Mouse (Mus musculus) adrenal gland (tissue): ENCODE measurements around the gene Heph.
"Not testable (repeated sequence)": the region's sequence is repeated elsewhere in the genome, so short reads cannot be mapped to it uniquely, and the experiment has no call there.

Experiments used
- intact Hi-C: fragments of 180-260 bp; cut with DNase I; formaldehyde crosslinking; loops from one replicate; pipeline ENCODE4 v1.15.1; 2025
- long read RNA-seq, 2 experiments: library from polyadenylated mRNA; unstranded; transcript quantifications; one replicate each; pipeline ENCODE4 v2.0.0; 2020; ENCODE audit warnings: borderline replicate concordance in 1 of 2; ENCODE audit not compliant: insufficient replicate concordance in 1 of 2

The Heph gene
- long read RNA-seq, experiment 1, full-length matches to known transcripts = 1 of 2 reads
- long read RNA-seq, experiment 1, partial matches to known transcripts = 0 of 2 reads
- long read RNA-seq, experiment 1, other reads (novel, unspliced or antisense) = 1 of 2 reads
- long read RNA-seq, experiment 2, partial matches to known transcripts = 2 of 2 reads
- long read RNA-seq, experiment 2, other reads (novel, unspliced or antisense) = 0 of 2 reads

DNA sequence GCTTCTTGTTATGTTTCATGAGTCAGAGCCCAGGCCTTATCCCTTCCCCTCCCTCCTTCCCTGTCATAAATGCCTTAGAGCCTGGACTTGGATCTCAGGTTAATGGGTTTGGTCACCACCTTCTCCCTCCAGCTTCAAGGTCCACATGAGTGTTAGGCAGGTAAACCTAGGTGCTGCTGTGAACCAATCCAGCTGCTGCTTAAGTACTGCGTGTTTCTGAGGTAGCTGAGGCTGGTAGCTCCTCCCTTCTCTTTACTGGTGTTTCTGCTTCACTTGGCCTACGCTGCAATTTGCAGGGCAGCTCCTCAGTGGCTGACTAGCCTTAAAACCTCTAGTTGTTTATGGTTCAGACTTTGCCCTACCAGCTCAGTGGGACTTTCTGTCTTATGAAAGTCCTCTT lies at the start of gene Heph:
Gene Heph (plus strand): TSS at position 211 of the 400 bp plus-strand sequence.
- intact Hi-C loops = no loop called here

DNA sequence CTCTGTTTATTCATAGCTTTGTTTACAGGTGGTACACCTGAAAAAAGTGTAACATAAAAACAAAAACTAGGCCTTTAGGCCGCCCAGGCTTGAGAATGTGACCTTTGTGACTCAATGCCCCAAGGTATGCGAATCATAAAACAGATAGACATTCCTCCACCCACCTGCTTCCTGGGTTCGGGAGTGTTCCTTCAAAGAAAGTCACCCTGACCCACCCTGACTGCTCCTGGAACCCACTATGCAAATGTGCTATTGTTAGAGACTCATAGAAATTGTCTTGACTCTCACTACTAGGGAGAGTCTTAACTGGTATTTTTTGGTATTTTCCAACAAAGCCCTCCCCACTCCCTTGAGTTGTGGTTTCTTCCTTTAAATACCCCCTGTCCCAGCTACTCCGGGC lies 39.8 kb upstream of the Heph start:
- intact Hi-C loops = not testable (repeated sequence)

DNA sequence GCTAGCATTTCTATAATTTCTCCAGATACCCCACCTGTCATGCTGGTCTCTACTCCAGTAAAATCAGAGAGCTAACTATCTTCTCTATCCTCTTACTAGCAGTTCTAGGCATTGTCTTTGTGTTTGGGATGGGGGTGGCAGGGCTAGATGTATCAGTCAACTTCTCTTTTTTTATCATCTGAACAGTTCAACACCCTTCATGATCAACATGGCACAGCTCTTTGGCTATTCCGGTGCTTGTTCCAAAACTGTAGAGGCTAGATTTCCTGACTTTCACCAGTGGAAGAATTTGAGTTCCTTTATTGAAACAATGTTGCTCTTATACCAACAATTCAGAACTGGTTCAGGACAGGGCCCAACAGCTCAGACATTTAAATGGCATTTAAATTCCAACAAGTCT lies 38.2 kb upstream of the Heph start:
- intact Hi-C loops = no loop called here

DNA sequence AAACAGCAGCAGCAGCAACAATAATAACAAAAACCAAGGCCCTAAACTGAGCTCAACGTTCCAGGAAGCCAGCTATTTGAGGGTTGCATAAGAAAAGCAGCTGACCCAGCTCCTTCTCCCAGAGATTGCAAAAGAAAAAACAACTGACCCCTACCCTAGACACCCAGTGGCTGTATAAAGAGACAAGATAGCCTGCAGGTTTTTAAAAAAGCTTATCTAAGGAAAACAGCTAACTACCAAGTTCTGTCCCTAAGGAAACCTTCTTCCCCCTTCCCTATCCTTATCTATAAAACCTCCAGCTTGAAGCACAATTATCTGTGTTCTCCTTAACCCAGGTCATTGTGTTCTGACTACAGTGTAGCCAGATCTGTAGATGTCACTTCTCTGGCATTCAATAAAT lies 37.4 kb upstream of the Heph start:
- intact Hi-C loops = no loop called here

DNA sequence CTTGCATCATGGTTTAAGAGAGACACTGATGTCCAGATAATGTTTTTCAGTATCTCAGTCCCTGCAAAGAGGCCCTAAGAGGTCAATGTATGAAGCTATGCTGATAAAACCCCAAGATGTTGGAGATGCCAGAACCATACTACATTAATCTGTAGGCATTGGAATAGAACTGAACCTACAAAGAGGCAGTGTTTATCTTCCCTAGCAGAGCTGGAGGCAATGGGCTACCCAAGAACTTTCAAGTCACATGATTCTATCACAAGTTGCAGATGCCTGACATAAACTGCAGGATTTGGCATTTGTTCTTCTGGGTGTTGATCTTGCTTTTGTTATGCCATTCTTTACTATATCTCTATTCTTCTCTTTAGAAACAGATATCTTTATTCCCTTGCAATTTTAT lies 35.8 kb upstream of the Heph start:
- intact Hi-C loops = no loop called here

DNA sequence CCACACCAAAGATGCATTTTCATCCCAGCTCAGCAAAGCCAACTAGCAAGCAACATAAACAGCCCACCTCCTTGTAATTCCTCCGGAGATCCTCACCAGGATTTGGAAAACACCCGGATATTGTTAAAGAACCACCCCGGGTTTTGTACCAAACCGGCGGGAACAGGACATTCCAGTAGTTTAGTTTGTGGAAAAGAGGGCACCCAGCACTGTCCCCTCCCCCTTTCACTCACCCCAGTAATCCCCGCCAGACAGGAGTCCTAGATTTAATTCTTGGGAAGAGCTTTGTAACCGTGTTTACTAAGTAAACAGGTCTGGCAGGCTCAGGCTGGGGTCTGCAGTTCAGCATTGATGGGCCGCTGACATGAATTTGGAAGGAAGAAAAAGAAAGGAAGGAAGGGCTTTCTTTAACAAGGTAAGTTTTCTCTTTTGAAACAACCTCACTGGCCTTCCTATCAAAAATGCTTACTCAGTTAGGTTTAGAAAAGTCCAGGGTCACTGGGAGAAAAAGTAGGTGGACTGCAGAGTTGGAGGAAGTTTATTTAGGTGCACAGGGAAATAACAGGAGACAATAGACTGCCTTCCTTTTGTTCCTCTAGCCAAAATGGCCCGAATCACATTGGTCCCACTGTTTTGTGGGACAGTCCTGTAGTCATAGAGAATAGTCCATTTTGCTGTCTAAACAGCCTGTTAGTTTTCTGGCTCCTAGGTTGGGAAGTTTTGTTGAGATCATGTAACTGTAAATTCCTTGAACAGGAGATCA lies 1.2 kb downstream of the Heph start, which contains the start of gene Hsf3:
Gene Hsf3 (minus strand): TSS at position 94 of the 763 bp plus-strand sequence.
- intact Hi-C loops = no loop called here

DNA sequence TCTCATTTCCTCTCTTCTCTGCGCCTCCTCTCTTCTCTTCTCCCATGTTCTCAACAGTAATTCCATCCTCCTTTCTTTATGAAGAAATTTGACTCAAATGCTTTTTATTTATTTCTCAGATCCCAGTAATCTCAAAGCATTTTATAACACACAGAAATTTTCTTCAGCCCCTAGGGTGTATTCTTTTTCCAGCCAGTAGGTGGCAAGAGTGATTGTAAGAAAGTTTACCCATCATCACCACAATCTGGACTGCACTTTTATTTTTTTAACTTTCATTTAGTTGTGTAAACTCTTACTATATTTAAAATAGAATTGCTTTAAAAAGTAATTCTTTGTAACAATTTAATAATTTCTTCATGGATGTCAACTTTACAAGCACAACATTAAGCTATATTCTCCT lies 46.4 kb downstream of the Heph start:
- intact Hi-C loops = loop anchor here (10.0 kb wide), 1 partner anchor 373 kb away; no protein-coding TSS in a partner anchor
